Mouse (Mus musculus): ENCODE data around the gene Cd5l.
"Not testable (repeated sequence)": the region's sequence is repeated elsewhere in the genome, so short reads cannot be mapped to it uniquely, and the experiment has no call there.

Cd5l gene

DNA sequence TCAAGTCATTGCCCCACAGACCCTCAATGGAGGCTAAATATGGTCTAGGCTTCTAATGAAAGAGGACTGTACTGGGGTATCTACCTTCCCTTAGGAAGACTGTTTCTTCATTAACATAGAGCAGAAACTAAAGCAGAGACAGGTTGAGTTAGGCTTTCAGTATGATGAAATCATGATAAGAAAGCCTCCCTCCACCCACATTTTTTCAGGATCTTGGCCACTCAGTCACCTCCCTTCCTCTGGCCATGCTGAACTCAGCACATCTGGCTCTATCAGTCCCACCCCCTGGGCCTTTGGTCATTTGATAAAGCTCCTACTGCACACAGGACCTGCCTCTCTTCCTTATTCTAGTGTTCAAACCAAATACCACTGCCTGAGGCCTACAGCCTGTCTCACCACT, at the start of gene Cd5l:
Gene Cd5l, plus strand, starts transcription at position 301 of the 400 bp plus-strand sequence.
- no peak for DNase-seq (ENCODE audit: low read depth, low spot score)

GRCm38 (mm10) chr3:87309922-87310321, 47.8 kb upstream of the Cd5l start:
- DNase-seq (ENCODE audit: low read depth, low spot score) = peak; percentile 35

DNA sequence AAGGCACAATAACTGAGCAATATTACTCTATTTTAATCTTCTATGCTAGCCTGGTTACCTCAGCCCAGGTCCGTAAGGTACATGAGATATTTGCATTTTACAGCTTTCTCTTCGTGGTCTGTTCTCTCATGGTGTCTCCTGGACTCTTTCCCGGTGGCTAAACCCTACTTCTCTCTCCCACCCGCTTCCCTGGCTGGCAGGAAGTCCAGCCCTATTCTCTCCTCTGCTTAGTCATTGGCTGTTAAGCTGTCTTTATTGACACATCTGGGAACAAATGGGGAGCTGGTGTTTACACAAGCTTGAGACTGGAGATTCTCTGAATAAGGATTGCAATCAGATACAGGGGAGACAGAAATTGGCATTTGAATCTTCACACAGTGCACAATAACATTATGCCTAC, 35.1 kb upstream of the Cd5l start:
- peak; percentile 94 for DNase-seq (ENCODE audit: low read depth, low spot score)

GRCm38 (mm10) chr3:87323778-87324177, 33.9 kb upstream of the Cd5l start:
- peak; percentile 39 for DNase-seq (ENCODE audit: low read depth, low spot score)

DNA sequence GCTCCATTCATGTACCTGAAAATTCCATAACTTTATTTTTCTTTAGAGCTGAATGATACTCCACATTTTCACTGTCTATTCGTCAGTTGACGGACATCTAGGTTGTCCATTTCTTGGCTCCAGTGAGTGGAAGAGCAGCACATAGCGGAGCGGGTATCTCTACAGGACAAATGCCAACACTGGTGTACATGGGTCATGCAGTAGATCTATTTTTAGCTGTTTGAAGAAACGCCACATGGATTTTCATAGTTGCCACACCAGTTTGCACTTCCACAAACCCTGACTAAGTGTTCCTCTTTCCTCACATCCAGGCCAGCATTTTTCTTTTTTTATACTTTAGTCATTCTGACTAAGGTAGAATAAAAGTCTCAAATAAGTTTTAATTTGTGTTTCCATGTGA, 19.8 kb upstream of the Cd5l start:
- no peak for DNase-seq (ENCODE audit: low read depth, low spot score)

DNA sequence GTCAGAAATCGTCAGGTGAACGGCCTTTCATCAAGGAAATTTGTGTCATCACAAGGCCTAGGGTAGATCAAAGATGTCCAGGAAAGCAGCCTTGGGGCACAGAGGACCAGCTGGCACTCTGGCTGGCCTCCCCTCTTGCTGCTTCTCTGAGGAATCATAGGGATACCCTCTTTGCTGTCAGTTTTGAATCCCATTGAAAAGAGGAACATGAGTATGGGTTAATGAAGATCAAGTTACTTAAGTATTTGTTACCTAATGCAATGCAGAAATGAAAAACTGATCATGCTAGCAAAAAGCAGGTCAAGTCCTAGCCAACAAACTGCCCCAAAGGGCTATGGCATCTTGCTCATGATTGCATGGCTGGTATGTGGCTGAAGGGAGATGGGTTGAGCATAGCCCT, 6.7 kb upstream of the Cd5l start:
- not testable (repeated sequence) for DNase-seq (ENCODE audit: low read depth, low spot score)

DNA sequence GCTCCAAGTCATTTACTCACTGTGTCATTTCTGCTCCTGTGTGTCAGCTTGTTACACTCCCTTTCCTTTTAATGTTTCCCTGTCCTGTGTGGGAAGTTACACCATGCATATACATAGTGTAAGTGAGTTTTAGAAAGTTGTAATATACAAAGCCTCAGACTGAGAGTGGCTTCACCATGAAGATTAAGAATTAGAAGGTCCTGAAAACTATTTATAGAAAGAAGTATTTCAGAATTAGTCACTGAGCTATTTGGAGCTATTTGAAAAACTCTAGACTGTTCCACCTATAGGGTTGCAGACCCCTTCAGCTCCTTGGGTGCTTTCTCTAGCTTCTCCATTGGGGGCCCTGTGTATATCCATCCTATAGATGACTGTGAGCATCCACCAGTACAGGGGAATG, 1.5 kb downstream of the Cd5l start:
- no peak for DNase-seq (ENCODE audit: low read depth, low spot score)

GRCm38 (mm10) chr3:87360466-87360865, 2.8 kb downstream of the Cd5l start:
- no peak for DNase-seq (ENCODE audit: low read depth, low spot score)

DNA sequence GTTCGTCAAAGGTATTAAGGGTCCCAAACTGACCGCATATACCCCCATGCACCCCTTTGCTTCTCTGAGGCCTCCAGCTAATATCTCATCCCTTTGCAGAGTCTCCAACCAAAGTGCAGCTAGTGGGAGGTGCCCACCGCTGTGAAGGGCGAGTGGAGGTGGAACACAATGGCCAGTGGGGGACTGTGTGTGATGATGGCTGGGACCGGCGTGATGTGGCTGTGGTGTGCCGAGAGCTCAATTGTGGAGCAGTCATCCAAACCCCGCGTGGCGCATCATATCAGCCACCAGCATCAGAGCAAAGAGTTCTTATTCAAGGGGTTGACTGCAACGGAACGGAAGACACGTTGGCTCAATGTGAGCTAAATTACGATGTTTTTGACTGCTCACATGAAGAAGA, 8.0 kb downstream of the Cd5l start:
- no peak for DNase-seq (ENCODE audit: low read depth, low spot score)

- DNase-seq (ENCODE audit: low read depth, low spot score) = no peak
Measured at GRCm38 (mm10) chr3:87367511-87367910, 9.8 kb downstream of the Cd5l start.

- no peak for DNase-seq (ENCODE audit: low read depth, low spot score)
Measured at GRCm38 (mm10) chr3:87369181-87369580, 11.5 kb downstream of the Cd5l start.

GRCm38 (mm10) chr3:87376195-87377165, 18.8 kb downstream of the Cd5l start, which contains the start of gene Fcrl1:
Gene Fcrl1, plus strand, starts transcription at chr3:87376387.
- DNase-seq (ENCODE audit: low read depth, low spot score) = peak; percentile 51

DNA sequence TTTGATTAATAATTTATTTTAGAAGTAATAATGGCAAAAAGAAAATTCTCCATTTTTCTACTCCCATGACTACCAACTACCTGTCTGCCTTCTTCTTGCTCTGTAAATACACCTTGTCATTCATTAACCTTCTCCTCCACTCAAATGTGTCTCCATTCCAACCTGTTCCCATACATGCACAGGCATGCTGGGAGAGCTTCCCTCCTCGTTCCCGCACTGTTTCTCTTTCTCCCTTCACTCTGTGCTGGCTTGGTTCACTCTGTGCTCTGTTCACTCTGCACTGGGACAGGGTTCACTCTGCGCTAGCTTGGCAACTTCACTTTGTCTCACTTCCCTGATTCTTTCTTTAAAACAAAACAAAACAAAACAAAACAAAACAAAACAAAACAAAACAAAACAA, 19.5 kb downstream of the Cd5l start:
- DNase-seq (ENCODE audit: low read depth, low spot score) = peak; percentile 20

DNA sequence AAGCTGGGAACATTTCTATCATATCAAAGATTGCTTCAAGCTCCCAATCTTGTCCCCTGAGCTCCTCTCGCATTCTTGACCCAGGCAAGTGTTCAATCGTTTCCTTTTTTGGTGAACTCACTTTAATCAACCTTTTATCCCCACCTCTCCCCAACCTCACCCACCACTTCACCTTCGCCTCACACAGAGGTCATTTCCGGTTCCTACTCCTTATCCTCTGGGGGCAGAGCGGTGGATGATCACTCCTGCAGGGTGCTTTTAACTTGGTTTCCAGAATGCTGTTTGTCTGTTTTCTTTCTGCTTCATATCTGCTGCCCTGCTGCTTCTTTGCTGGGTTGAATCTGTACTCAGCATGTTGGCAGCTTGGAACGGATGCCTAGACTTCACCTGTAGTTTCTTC, 20.0 kb downstream of the Cd5l start:
- DNase-seq (ENCODE audit: low read depth, low spot score) = peak; percentile 51

DNA sequence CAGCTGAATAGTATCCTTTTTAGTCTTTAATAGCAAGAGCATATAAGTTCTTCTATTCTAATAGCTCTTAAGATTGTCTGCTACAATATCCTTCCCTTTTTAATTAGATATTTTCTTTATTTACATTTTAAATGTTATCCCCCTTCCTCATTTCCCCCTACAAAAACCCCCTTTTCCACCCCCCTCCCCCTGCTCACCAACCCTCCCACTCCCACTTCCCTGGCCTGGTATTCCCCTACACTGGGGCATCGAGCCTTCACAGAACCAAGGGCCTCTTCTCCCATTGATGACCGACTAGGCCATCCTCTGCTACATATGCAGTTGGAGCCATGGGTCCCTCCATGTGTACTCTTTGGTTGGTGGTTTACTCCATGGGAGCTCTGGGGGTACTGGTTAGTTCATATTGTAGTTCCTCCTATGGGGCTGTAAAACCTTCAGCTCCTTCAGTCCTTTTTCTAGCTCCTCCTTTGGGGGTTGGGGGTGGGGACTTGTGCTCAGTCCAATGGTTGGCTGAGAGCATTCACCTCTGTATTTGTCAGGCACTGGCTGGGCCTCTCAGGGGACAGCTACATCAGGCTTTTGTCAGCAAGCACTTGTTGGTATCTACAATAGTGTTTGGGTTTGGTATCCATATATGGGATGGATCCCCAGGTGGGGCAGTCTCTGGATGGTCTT, 22.1 kb downstream of the Cd5l start:
- not testable (repeated sequence) for DNase-seq (ENCODE audit: low read depth, low spot score)

DNA sequence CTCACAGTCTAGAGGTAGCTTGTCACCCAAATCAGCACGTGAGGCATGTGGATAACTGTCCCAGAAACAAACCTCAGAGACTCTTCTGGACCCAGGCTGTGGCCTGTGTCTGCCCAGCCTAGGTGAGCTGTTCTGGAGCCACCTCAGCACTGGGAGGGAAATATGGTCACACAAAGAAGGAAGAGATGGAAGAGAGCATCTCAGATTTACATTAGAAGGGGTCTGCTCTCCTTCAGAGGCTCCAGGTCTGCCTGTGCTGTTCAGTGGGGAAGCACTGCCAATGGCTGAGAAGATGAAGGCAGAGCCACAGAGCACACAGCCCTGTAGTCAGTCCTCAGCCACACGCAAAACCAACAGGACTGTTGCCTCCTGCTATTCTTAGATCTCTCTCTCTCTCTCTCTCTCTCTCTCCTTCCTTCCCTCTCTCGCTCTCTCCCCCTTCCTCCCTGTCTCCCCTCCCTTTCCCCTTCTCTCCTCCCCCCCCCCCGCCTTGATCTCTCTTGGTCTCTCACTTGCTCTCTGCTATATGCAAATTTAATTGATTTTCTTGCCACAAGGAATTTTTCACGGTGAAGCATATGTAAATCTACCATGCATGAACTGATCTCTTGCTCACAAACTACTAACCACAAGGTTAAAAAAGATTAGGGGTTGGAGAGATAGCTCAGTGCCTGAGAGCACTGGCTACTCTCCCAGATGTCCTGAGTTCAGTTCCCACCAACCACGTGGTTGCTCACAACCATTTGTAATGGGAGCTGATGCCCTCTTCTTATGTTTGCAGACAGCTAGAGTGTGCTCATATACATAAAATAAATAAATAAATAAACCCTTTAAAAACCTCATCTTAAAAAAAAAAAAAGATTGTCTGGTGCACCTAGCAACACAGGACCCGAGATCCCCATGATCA, 24.4 kb downstream of the Cd5l start:
- DNase-seq (ENCODE audit: low read depth, low spot score) = no peak

DNA sequence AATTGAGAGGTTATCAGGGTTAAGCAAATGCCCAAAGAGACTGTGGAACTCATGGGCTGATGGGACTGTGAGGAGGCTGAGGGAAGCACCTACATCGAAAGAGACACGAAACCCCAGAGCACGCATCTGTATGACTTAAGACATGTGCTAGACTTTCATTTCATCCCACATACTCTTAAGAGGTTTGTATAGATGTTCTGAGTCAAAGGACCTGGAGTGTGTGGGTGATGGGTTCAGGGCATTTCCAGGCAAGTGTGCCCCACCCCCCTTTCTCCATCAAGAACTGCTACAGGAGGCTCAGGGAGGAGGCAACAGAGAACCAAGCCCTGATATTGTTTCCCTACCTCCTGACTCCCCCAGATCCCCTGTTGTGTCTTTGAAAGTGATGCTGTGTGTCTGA, 25.6 kb downstream of the Cd5l start:
- no peak for DNase-seq (ENCODE audit: low read depth, low spot score)

- DNase-seq (ENCODE audit: low read depth, low spot score) = no peak
Measured at GRCm38 (mm10) chr3:87385105-87385504, 27.4 kb downstream of the Cd5l start.

DNA sequence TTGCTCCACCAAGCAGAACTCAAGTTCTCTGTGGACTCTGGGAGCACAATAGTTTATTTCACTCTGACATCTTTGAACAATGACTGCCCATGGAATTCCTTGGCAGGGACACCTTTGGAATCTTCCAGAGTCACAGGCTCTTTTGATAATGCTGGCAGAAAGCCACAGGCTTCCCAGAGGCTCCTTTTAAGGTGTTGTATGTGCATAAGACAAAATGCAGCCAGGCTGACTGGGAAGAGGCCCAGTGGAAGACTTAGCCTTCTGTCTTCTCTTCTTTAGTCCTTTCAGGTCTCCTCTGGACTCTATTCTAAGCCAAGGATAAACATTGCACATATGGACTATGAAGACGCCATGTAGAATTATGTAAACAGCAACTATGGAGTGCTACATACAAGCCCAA, 33.3 kb downstream of the Cd5l start:
- no peak for DNase-seq (ENCODE audit: low read depth, low spot score)

- no peak for DNase-seq (ENCODE audit: low read depth, low spot score)
Measured at GRCm38 (mm10) chr3:87398809-87399208, 41.1 kb downstream of the Cd5l start.

DNA sequence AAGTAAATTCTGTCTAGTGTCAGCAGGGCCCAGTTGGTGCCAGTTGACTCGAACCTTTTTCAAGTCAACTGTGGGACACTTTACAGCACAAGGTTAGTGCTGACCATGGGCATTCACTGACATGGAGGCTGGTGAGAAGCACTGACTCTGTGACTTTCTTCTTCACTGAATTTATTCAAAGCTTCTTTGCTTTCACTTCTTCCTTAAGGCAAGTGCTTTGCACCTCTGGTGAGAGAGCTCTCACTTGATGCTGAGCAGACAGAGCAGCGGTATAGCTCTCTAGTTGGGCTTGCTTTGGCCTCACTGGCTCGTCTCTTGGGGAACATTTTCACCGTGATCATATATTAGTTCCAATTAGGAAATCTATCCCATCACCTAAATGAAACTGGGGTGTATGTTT, 42.2 kb downstream of the Cd5l start:
- no peak for DNase-seq (ENCODE audit: low read depth, low spot score)

- DNase-seq (ENCODE audit: low read depth, low spot score) = no peak
Measured at GRCm38 (mm10) chr3:87401321-87401720, 43.6 kb downstream of the Cd5l start.
